Comparison of ENCODE assay signal across 17 mouse cellular contexts in genomic region chr9:46174770-46175294, GRCm38 (mm10). TPM values are rescaled to one million over a fixed set of nuclear protein-coding genes. Genes with fewer than 3 reads are reported as not detected.
DNase-seq lines count a peak whose midpoint lies in the region; ATAC-seq and TF ChIP-seq lines count a peak whose summit lies in the region.
"Had no signal": no experiment of that assay in that cellular context is flagged by ENCODE, and none has a peak within 500 bp of the region (broad histone marks: within the 10 kb centered on the region; RNA-seq: fewer than 3 reads in every experiment).

No protein-coding gene starts in this region.

- no peak for ATAC-seq in kidney, embryonic 15.5 days (replicated peaks; ENCODE audit: low FRiP score)
- ATAC-seq in midbrain, embryonic 11.5 days (ENCODE audit: low FRiP score): no peak
- no peak for ATAC-seq in midbrain, embryonic 13.5 days
- ATAC-seq: forebrain, embryonic 13.5 days had no signal

- H3K27ac ChIP-seq in kidney, embryonic 15.5 days: peak overlapping the region; percentile 22
- no peak overlapping the region for H3K27ac ChIP-seq in midbrain, embryonic 11.5 days (ENCODE audit: low read depth, low read length)
- no peak overlapping the region for H3K27ac ChIP-seq in midbrain, embryonic 13.5 days
- H3K27ac ChIP-seq in MEL (ENCODE audit: control insufficient read depth, low read depth, low read length) (peak overlapping the region; percentile 62), macrophage (peak overlapping the region; percentile 47)
- H3K27ac ChIP-seq: forebrain, embryonic 13.5 days; hindbrain, embryonic 13.5 days; midbrain, embryonic 12.5 days; stomach, embryonic 15.5 days had no signal

- TF ChIP-seq EP300 in MEL (IDR thresholded peaks at IDR 0.05; ENCODE audit: low read depth in 1 of 2, low read length in 2 of 2): no peak

- peaks cover 31% of the 10 kb centered on the region for H3K4me1 ChIP-seq in kidney, embryonic 15.5 days
- no peaks in the 10 kb centered on the region for H3K4me1 ChIP-seq in midbrain, embryonic 11.5 days (ENCODE audit: control insufficient read depth, insufficient read depth, low read length)
- H3K4me1 ChIP-seq in midbrain, embryonic 13.5 days (replicated peaks): no peaks in the 10 kb centered on the region
- peaks cover 12 to 36% of the 10 kb centered on the region in 2 experiments for H3K4me1 ChIP-seq in MEL (ENCODE audit: control insufficient read depth in 1 of 2, insufficient read depth in 2 of 2, low read length in 2 of 2)
- H3K4me1 ChIP-seq: forebrain, embryonic 13.5 days; hindbrain, embryonic 13.5 days; midbrain, embryonic 12.5 days had no signal

- no peak overlapping the region for H3K9ac ChIP-seq in kidney, embryonic 15.5 days
- H3K9ac ChIP-seq in midbrain, embryonic 11.5 days (ENCODE audit: low read length): no peak overlapping the region
- H3K9ac ChIP-seq in midbrain, embryonic 13.5 days (replicated peaks): no peak overlapping the region
- peak overlapping the region; percentile 19; the same call in 1 of the 2 replicates for H3K9ac ChIP-seq in MEL (ENCODE audit: control insufficient read depth, low read depth, low read length, poor library complexity, severe bottlenecking)
- H3K9ac ChIP-seq: forebrain, embryonic 13.5 days; hindbrain, embryonic 13.5 days; midbrain, embryonic 12.5 days; stomach, embryonic 15.5 days had no signal

- no peak for DNase-seq in kidney, adult 8-10 months
- peak; percentile 70 for DNase-seq in midbrain, embryonic 11.5 days (ENCODE audit: low spot score, missing footprints)
- no peak for DNase-seq in MEL (ENCODE audit: low read depth, low spot score)
- DNase-seq in MN1 (ENCODE audit: low spot score): no peak
- DNase-seq: adrenal gland, adult 2 months; cerebellum, adult 8-10 months; kidney, postnatal 25 days had no signal

- no peak overlapping the region for H3K4me2 ChIP-seq in kidney, embryonic 15.5 days
- H3K4me2 ChIP-seq in midbrain, embryonic 11.5 days: no peak overlapping the region
- no peak overlapping the region for H3K4me2 ChIP-seq in midbrain, embryonic 13.5 days (replicated peaks)
- H3K4me2 ChIP-seq: forebrain, embryonic 13.5 days; hindbrain, embryonic 13.5 days; midbrain, embryonic 12.5 days; stomach, embryonic 15.5 days had no signal

- no peak for TF ChIP-seq CTCF in MEL (IDR thresholded peaks at IDR 0.05 in 2 of 3, conservative IDR thresholded peaks at IDR 0.05 in 1 of 3; ENCODE audit: control insufficient read depth in 1 of 3, insufficient read depth in 1 of 3, low read depth in 2 of 3, low read length in 3 of 3, poor library complexity in 1 of 3, severe bottlenecking in 1 of 3)

- peaks cover 14% of the 10 kb centered on the region for H3K36me3 ChIP-seq in kidney, embryonic 15.5 days
- H3K36me3 ChIP-seq in midbrain, embryonic 11.5 days (ENCODE audit: control insufficient read depth, insufficient read depth, low read length): no peaks in the 10 kb centered on the region
- H3K36me3 ChIP-seq in midbrain, embryonic 13.5 days: peaks cover 13% of the 10 kb centered on the region
- H3K36me3 ChIP-seq in MEL (ENCODE audit: control insufficient read depth in 1 of 2, insufficient read depth in 2 of 2, low read length in 2 of 2): peaks cover 6 to 40% of the 10 kb centered on the region in 2 experiments
- peaks cover 12% of the 10 kb centered on the region; the same call in 1 of the 2 replicates for H3K36me3 ChIP-seq in macrophage (ENCODE audit: inconsistent target)

- no peaks in the 10 kb centered on the region for H3K27me3 ChIP-seq in kidney, embryonic 15.5 days
- no peaks in the 10 kb centered on the region for H3K27me3 ChIP-seq in midbrain, embryonic 11.5 days (ENCODE audit: control insufficient read depth, insufficient read depth, low read length)
- H3K27me3 ChIP-seq in midbrain, embryonic 13.5 days: no peaks in the 10 kb centered on the region
- no peaks in the 10 kb centered on the region for H3K27me3 ChIP-seq in MEL (ENCODE audit: control insufficient read depth in 1 of 2, insufficient read depth in 2 of 2, low read length in 2 of 2)
- H3K27me3 ChIP-seq: forebrain, embryonic 13.5 days; hindbrain, embryonic 13.5 days; midbrain, embryonic 12.5 days; stomach, embryonic 15.5 days had no signal

- TF ChIP-seq POLR2A in MEL (IDR thresholded peaks at IDR 0.05; ENCODE audit: control insufficient read depth in 1 of 2, insufficient read depth in 1 of 2, low read depth in 1 of 2, low read length in 2 of 2, poor library complexity in 1 of 2): no peak

- TF ChIP-seq RAD21 in MEL (IDR thresholded peaks at IDR 0.05; ENCODE audit: low read depth, low read length): no peak

- H3K4me3 ChIP-seq in kidney, embryonic 15.5 days (replicated peaks): no peak overlapping the region
- no peak overlapping the region for H3K4me3 ChIP-seq in midbrain, embryonic 11.5 days (ENCODE audit: low read depth, low read length)
- H3K4me3 ChIP-seq in midbrain, embryonic 13.5 days (replicated peaks): no peak overlapping the region
- H3K4me3 ChIP-seq in MEL (ENCODE audit: control insufficient read depth in 1 of 2, insufficient read depth in 1 of 2, low read depth in 2 of 2, low read length in 2 of 2) (no peak overlapping the region), macrophage (ENCODE audit: inconsistent target) (no peak overlapping the region)
- H3K4me3 ChIP-seq: erythroblast, embryonic 14.5 days; forebrain, embryonic 13.5 days; hindbrain, embryonic 13.5 days; midbrain, embryonic 12.5 days; stomach, embryonic 15.5 days had no signal

- H3K9me3 ChIP-seq in kidney, embryonic 15.5 days (replicated peaks): no peaks in the 10 kb centered on the region
- no peaks in the 10 kb centered on the region for H3K9me3 ChIP-seq in midbrain, embryonic 11.5 days (ENCODE audit: control insufficient read depth, low read length)
- H3K9me3 ChIP-seq in midbrain, embryonic 13.5 days: no peaks in the 10 kb centered on the region
- no peaks in the 10 kb centered on the region for H3K9me3 ChIP-seq in MEL (replicated peaks; ENCODE audit: insufficient read depth, low read length)
- H3K9me3 ChIP-seq: forebrain, embryonic 13.5 days; hindbrain, embryonic 13.5 days; midbrain, embryonic 12.5 days; stomach, embryonic 15.5 days had no signal

- WGBS in kidney, embryonic 15.5 days: 71% methylated on average over 5 of the region's 5 CpGs
- WGBS in midbrain, embryonic 11.5 days: 86% methylated on average over 5 of the region's 5 CpGs
- 82% methylated on average over 5 of the region's 5 CpGs for WGBS in midbrain, embryonic 13.5 days
- 82% methylated on average over 4 of the region's 5 CpGs for WGBS in macrophage (ENCODE audit: missing documents)

- H3K79me2 ChIP-seq in MEL (ENCODE audit: control insufficient read depth, insufficient read depth, low read length, poor library complexity) (no peaks in the 10 kb centered on the region; the same call in 1 of the 2 replicates), macrophage (ENCODE audit: inconsistent target) (no peaks in the 10 kb centered on the region)

TF ChIP-seq in MEL, 35 proteins besides CTCF, POLR2A, EP300 and RAD21:
- TF ChIP-seq NELFE (IDR thresholded peaks at IDR 0.05; ENCODE audit: low read depth, low read length): no peak
- TF ChIP-seq POLR2AphosphoS5 (IDR thresholded peaks at IDR 0.05; ENCODE audit: borderline replicate concordance, low read depth, low read length): no peak
- TF ChIP-seq ZKSCAN1 (IDR thresholded peaks at IDR 0.05; ENCODE audit: low read depth, low read length): no peak
- no peak for TF ChIP-seq ELF1 (IDR thresholded peaks at IDR 0.05; ENCODE audit: low read depth, low read length)
- TF ChIP-seq MAFK (IDR thresholded peaks at IDR 0.05; ENCODE audit: borderline replicate concordance, low read depth, low read length): no peak
- no peak for TF ChIP-seq TBP (IDR thresholded peaks at IDR 0.05; ENCODE audit: low read depth, low read length)
- no peak for TF ChIP-seq BHLHE40 (IDR thresholded peaks at IDR 0.05; ENCODE audit: borderline replicate concordance, low read depth, low read length)
- no peak for TF ChIP-seq SIN3A (IDR thresholded peaks at IDR 0.05; ENCODE audit: low read length)
- TF ChIP-seq CHD2 (IDR thresholded peaks at IDR 0.05; ENCODE audit: low read length): no peak
- TF ChIP-seq MEF2A (IDR thresholded peaks at IDR 0.05; ENCODE audit: extremely low read depth, insufficient replicate concordance, low read depth, low read length, poor library complexity, severe bottlenecking): no peak
- no peak for TF ChIP-seq CHD1 (IDR thresholded peaks at IDR 0.05; ENCODE audit: low read depth, low read length)
- TF ChIP-seq MAZ (IDR thresholded peaks at IDR 0.05; ENCODE audit: low read depth, low read length): no peak

RNA-seq across cellular contexts. Expression of gene Apoa1, which starts 53.5 kb away (rescaled TPM):
- 32.7 and 67.5 TPM in 2 replicates for polyA plus RNA-seq in kidney, embryonic 15.5 days (2015; fragmentation: Nextera tagmentation; extraction: Ambion mirVana)
- polyA plus RNA-seq in midbrain, embryonic 11.5 days (2014; fragmentation: Nextera tagmentation; extraction: Ambion mirVana): 0.68 and 1.00 TPM in 2 replicates
- 2.9 and 3.3 TPM in 2 replicates for polyA plus RNA-seq in midbrain, embryonic 13.5 days (2015; fragmentation: Nextera tagmentation; extraction: Ambion mirVana)
- 1.8 and 4.0 TPM in 2 replicates for total RNA-seq in MEL (2012; rRNA removed)
- polyA plus RNA-seq in MEL (2012; ENCODE audit: insufficient read depth in 1 of 2, insufficient read length in 2 of 2, low read depth in 1 of 2, low replicate concordance in 2 of 2, missing spikeins in 1 of 2) (10 to 100 TPM in 1 of 2 experiments, not detected in 1; 16.1 TPM), macrophage (2018) (not detected in 3 replicates)
- 1 to 10 TPM in 1 of 26 experiments, not detected in 25; 1.4 TPM for total RNA-seq in macrophage (2018; cell fraction: chromatin; rRNA removed)
- total RNA-seq in macrophage (2018; cell fraction: cytosol; rRNA removed): not detected
- 1 to 10 TPM in 1 of 26 experiments, not detected in 25; 1.9 TPM for total RNA-seq in macrophage (2018; cell fraction: nucleus; rRNA removed)
- total RNA-seq: granulocyte monocyte progenitor cell, adult 5-6 weeks; left cerebral cortex, postnatal 25 days had no signal

Comparison
In these comparisons a context has a peak if more than half of its experiments do, and no peak if none do; other contexts are left out.
1. H3K27ac ChIP-seq: peak in kidney, embryonic 15.5 days (single experiment), MEL (single experiment) and macrophage (single experiment); none in midbrain, embryonic 11.5 days (single experiment) and midbrain, embryonic 13.5 days (single experiment).